Mouse (Mus musculus): ENCODE data around the gene Gramd4. TPM values are rescaled to one million over a fixed set of nuclear protein-coding genes. Genes with fewer than 3 reads are reported as not detected.

The Gramd4 gene
- 36.0 and 40.4 TPM in 2 replicates for polyA plus RNA-seq (2012; rRNA removed)

GRCm38 (mm10) chr15:86057413-86057812 is at the start of gene Gramd4:
Gramd4 (plus strand) TSS chr15:86057695.
- 6% methylated on average over 6 of the region's 6 CpGs for WGBS

GRCm38 (mm10) chr15:86013130-86013529 is 44.4 kb upstream of the Gramd4 start:
- H3K4me1 ChIP-seq (ENCODE audit: control insufficient read depth, insufficient read depth, low read length): no peaks in the 10 kb centered on the region
- whole genome bisulfite sequencing: 39% methylated on average over 2 of the region's 2 CpGs
- no peak overlapping the region for H3K4me3 ChIP-seq (replicated peaks; ENCODE audit: insufficient read depth, low read depth, low read length)
- H3K27ac ChIP-seq (ENCODE audit: insufficient read depth, low read length): no peak overlapping the region
- H3K27me3 ChIP-seq (ENCODE audit: control insufficient read depth, insufficient read depth, low read length): no peaks in the 10 kb centered on the region
- TF ChIP-seq POLR2A (IDR thresholded peaks at IDR 0.05; ENCODE audit: borderline replicate concordance, insufficient read depth, low read length) (no peak), CTCF (IDR thresholded peaks at IDR 0.05; ENCODE audit: borderline replicate concordance, insufficient read depth, low read depth, low read length) (no peak)
- DNase-seq: no peak

More at GRCm38 (mm10) chr15:86057413-86057812, at the start of gene Gramd4:
- Histone ChIP-seq H3K4me1 (ENCODE audit: control insufficient read depth, insufficient read depth, low read length) (peaks cover 35% of the 10 kb centered on the region), H3K27me3 (ENCODE audit: control insufficient read depth, insufficient read depth, low read length) (no peaks in the 10 kb centered on the region), H3K4me3 (replicated peaks; ENCODE audit: insufficient read depth, low read depth, low read length) (peak within 1 kb of the TSS; percentile 62), H3K27ac (ENCODE audit: insufficient read depth, low read length) (peak within 1 kb of the TSS; percentile 87)
- DNase-seq: peak; percentile 86 to 96
- no peak for TF ChIP-seq CTCF (IDR thresholded peaks at IDR 0.05; ENCODE audit: borderline replicate concordance, insufficient read depth, low read depth, low read length)
- peak; percentile 23; the same call in 1 of the 2 replicates for TF ChIP-seq POLR2A (IDR thresholded peaks at IDR 0.05; ENCODE audit: borderline replicate concordance, insufficient read depth, low read length)

- Histone ChIP-seq H3K27ac (ENCODE audit: insufficient read depth, low read length) (no peak overlapping the region), H3K4me3 (replicated peaks; ENCODE audit: insufficient read depth, low read depth, low read length) (no peak overlapping the region), H3K27me3 (ENCODE audit: control insufficient read depth, insufficient read depth, low read length) (no peaks in the 10 kb centered on the region), H3K4me1 (ENCODE audit: control insufficient read depth, insufficient read depth, low read length) (no peaks in the 10 kb centered on the region)
- no peak for DNase-seq
- 59% methylated on average over 10 of the region's 10 CpGs for WGBS
- TF ChIP-seq POLR2A (IDR thresholded peaks at IDR 0.05; ENCODE audit: borderline replicate concordance, insufficient read depth, low read length) (no peak), CTCF (IDR thresholded peaks at IDR 0.05; ENCODE audit: borderline replicate concordance, insufficient read depth, low read depth, low read length) (no peak)
These were observed 43.8 kb upstream of the Gramd4 start for GRCm38 (mm10) chr15:86013656-86014055.

DNA sequence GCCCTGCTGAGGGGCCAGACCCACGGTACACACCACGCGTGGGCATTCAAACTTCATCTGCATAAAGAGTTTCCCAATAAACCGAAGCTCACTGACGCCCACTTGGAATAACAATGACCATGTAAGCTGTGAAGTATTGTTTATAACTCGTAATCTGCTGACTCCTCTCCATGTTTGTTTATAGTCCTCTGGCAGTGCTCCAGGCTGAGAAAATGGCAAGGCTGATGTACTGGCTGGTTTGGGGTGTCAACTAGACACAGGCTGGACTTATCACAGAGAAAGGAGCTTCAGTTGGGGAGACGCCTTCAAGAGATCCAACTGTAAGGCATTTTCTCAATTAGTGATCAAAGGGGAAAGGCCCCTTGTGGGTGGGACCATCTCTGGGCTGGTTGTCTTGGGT is 42.5 kb upstream of the Gramd4 start:
- Histone ChIP-seq H3K27me3 (ENCODE audit: control insufficient read depth, insufficient read depth, low read length) (no peaks in the 10 kb centered on the region), H3K4me1 (ENCODE audit: control insufficient read depth, insufficient read depth, low read length) (no peaks in the 10 kb centered on the region), H3K4me3 (replicated peaks; ENCODE audit: insufficient read depth, low read depth, low read length) (no peak overlapping the region), H3K27ac (ENCODE audit: insufficient read depth, low read length) (no peak overlapping the region)
- TF ChIP-seq CTCF (IDR thresholded peaks at IDR 0.05; ENCODE audit: borderline replicate concordance, insufficient read depth, low read depth, low read length) (no peak), POLR2A (IDR thresholded peaks at IDR 0.05; ENCODE audit: borderline replicate concordance, insufficient read depth, low read length) (no peak)
- 87% methylated on average over 7 of the region's 7 CpGs for WGBS
- no peak for DNase-seq

DNA sequence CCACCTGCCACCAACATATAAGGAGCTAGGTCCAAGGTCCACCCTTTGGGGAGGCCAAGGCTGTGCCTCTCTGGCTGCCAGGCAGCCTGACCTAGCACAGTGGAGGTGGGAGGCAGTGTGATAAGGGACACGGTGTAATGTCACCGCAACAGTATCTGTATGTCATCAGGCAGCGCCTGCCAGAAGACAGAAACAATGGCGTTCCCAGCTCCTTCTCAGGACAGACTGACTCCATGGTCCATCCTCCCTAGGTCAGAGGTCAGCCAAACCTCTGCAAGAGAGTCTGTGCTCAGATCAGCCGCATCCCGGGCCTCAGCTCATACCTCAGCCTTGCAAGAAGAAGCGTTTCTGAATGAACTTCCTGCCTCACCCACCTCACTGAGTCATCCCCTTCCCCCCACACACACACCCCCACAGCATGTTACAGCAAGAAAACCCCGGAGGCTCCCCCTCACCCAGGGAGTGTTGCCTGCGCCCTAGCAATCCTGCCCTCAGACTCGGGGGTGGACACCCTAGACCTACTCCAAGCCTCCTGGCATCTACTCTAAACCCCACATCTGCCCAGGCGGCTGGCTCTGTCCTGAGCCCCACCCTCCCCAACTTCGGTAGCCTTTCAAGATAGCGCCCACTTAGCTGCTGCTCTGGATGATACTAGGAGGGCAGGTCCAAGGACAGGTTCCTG is 41.5 kb upstream of the Gramd4 start:
- TF ChIP-seq CTCF (IDR thresholded peaks at IDR 0.05; ENCODE audit: borderline replicate concordance, insufficient read depth, low read depth, low read length) (no peak), POLR2A (IDR thresholded peaks at IDR 0.05; ENCODE audit: borderline replicate concordance, insufficient read depth, low read length) (no peak)
- Histone ChIP-seq H3K4me3 (replicated peaks; ENCODE audit: insufficient read depth, low read depth, low read length) (no peak overlapping the region), H3K4me1 (ENCODE audit: control insufficient read depth, insufficient read depth, low read length) (no peaks in the 10 kb centered on the region), H3K27ac (ENCODE audit: insufficient read depth, low read length) (no peak overlapping the region), H3K27me3 (ENCODE audit: control insufficient read depth, insufficient read depth, low read length) (no peaks in the 10 kb centered on the region)
- WGBS: 68% methylated on average over 13 of the region's 13 CpGs
- no peak for DNase-seq

- Histone ChIP-seq H3K4me3 (replicated peaks; ENCODE audit: insufficient read depth, low read depth, low read length) (no peak overlapping the region), H3K27ac (ENCODE audit: insufficient read depth, low read length) (no peak overlapping the region), H3K4me1 (ENCODE audit: control insufficient read depth, insufficient read depth, low read length) (no peaks in the 10 kb centered on the region), H3K27me3 (ENCODE audit: control insufficient read depth, insufficient read depth, low read length) (no peaks in the 10 kb centered on the region)
- 96% methylated on average over 6 of the region's 6 CpGs for WGBS
- DNase-seq: no peak
- no peak for TF ChIP-seq CTCF (IDR thresholded peaks at IDR 0.05; ENCODE audit: borderline replicate concordance, insufficient read depth, low read depth, low read length)
- no peak for TF ChIP-seq POLR2A (IDR thresholded peaks at IDR 0.05; ENCODE audit: borderline replicate concordance, insufficient read depth, low read length)
These were observed 40.2 kb upstream of the Gramd4 start for GRCm38 (mm10) chr15:86017336-86017735.

DNA sequence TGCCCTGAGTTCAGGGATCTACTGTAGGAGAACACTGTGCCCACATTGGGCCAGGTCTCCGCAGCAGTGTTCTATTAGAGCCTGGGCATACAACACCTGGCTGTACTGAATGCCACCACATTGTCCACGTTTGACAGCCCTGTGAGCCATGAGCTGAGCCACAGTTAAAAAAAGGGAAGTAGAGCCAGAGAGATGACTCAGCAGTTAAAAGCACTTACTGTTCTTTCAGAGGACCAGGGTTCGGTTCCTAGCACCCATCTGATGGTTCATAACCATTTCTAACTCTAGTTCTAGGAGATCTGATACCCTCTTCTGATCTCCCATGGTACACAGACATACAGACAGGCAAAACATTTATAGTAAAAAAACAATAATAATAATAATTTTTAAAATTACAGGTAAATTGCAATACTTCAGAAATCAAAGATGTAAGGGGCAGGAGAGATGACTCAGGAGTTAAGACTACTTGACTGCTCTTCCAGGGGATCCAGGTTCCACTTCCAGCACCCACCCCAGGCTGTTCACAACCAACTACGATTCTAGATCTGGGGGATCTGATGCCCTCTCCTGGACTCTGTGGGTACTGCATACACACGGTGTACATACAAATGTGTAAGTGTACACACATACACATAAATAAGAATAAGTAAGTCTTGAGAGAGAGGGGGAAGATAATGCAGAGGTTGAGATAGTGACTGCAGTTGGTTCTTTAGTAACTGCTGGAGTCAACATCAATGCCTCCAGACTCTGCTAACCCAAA is 38.6 kb upstream of the Gramd4 start:
- no peak overlapping the region for H3K27ac ChIP-seq (ENCODE audit: insufficient read depth, low read length)

More for the DNA sequence above, 38.6 kb upstream of the Gramd4 start:
- H3K4me3 ChIP-seq (replicated peaks; ENCODE audit: insufficient read depth, low read depth, low read length): no peak overlapping the region
- WGBS: 96% methylated on average over 5 of the region's 5 CpGs
- no peaks in the 10 kb centered on the region for H3K27me3 ChIP-seq (ENCODE audit: control insufficient read depth, insufficient read depth, low read length)
- DNase-seq: no peak
- TF ChIP-seq CTCF (IDR thresholded peaks at IDR 0.05; ENCODE audit: borderline replicate concordance, insufficient read depth, low read depth, low read length) (no peak), POLR2A (IDR thresholded peaks at IDR 0.05; ENCODE audit: borderline replicate concordance, insufficient read depth, low read length) (no peak)
- no peaks in the 10 kb centered on the region for H3K4me1 ChIP-seq (ENCODE audit: control insufficient read depth, insufficient read depth, low read length)

Measured in cerebellum, adult 2 months (tissue).